Mouse (Mus musculus): ENCODE results near the gene Oard1. TPM values are rescaled to one million over a fixed set of nuclear protein-coding genes. Genes with fewer than 3 reads are reported as not detected.

The Oard1 gene
- polyA plus RNA-seq, 1 experiment from 2014 or later, result 73.6 TPM

GRCm38 (mm10) chr17:48454190-48454589 is 44.4 kb downstream of the Oard1 start:
- Histone ChIP-seq H3K9ac (ENCODE audit: low read length) (no peak overlapping the region), H3K36me3 (ENCODE audit: control insufficient read depth, insufficient read depth, low read length) (no peaks in the 10 kb centered on the region), H3K9me3 (replicated peaks; ENCODE audit: control insufficient read depth, low read length) (no peaks in the 10 kb centered on the region), H3K4me3 (ENCODE audit: low read depth, low read length) (no peak overlapping the region), H3K4me1 (ENCODE audit: control insufficient read depth, insufficient read depth, low read length) (peaks cover 4% of the 10 kb centered on the region; the same call in 1 of the 2 replicates), H3K27me3 (replicated peaks; ENCODE audit: control insufficient read depth, insufficient read depth, low read length) (no peaks in the 10 kb centered on the region), H3K4me2 (ENCODE audit: low read length) (no peak overlapping the region), H3K27ac (ENCODE audit: low read depth, low read length) (no peak overlapping the region)
- ATAC-seq (no peak), DNase-seq (ENCODE audit: low spot score) (no peak)
- WGBS, result 53% methylated on average over 7 of the region's 7 CpGs

DNA sequence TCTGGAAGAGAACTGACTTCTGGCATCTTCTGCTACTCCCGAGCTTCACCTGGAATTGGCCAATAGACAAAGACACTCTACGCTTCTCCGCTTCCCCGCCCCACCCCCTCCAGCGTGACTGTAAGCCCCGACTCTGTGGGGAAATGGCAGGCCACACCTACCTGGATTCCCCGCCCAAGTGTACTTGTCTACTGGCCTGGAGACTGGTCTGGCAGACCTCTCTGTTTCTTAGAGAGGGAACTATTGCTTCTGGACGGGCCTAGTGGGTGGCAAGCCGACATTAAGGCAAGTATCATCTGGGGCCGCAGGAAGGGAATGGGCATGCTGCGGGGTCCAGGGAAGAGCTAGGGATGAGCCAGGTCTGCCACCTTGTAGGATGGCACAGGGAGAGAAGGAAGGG is 44.9 kb downstream of the Oard1 start, which contains the start of gene Unc5cl:
Gene Unc5cl (plus strand): TSS at position 214 of the 400 bp plus-strand sequence.
- WGBS, result 52% methylated on average over 11 of the region's 11 CpGs
- no peaks in the 10 kb centered on the region for H3K36me3 ChIP-seq (ENCODE audit: control insufficient read depth, insufficient read depth, low read length)
- no peak for DNase-seq (ENCODE audit: low spot score)
- H3K9ac ChIP-seq (ENCODE audit: low read length), result no peak within 1 kb of the TSS
- H3K4me2 ChIP-seq (ENCODE audit: low read length), result no peak within 1 kb of the TSS
- no peak for ATAC-seq
- peaks cover 4% of the 10 kb centered on the region; the same call in 1 of the 2 replicates for H3K4me1 ChIP-seq (ENCODE audit: control insufficient read depth, insufficient read depth, low read length)
- H3K9me3 ChIP-seq (replicated peaks; ENCODE audit: control insufficient read depth, low read length), result no peaks in the 10 kb centered on the region
- H3K27me3 ChIP-seq (replicated peaks; ENCODE audit: control insufficient read depth, insufficient read depth, low read length), result no peaks in the 10 kb centered on the region
- no peak within 1 kb of the TSS for H3K4me3 ChIP-seq (ENCODE audit: low read depth, low read length)
- H3K27ac ChIP-seq (ENCODE audit: low read depth, low read length), result no peak within 1 kb of the TSS

DNA sequence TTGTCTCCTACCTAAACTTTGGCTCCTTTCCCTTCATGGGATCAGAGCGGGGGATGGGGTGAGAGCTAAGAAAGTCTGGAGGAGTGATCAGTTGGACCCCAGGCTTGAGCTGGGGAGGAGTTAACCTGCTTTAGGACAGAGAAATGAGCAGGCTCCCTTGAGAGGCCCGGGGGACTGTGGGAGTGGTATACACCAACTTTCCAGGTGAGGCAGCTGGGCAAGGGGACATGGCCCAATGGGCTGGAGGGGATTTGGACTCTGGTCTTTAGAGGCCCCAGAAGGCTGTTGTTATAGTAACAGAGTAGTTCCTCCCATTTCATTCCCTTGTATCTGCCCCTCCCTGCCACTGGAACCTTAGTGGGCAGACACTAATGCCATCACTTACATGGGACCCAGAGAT is 46.1 kb downstream of the Oard1 start:
- H3K27me3 ChIP-seq (replicated peaks; ENCODE audit: control insufficient read depth, insufficient read depth, low read length), result no peaks in the 10 kb centered on the region
- no peak overlapping the region for H3K27ac ChIP-seq (ENCODE audit: low read depth, low read length)
- no peaks in the 10 kb centered on the region for H3K9me3 ChIP-seq (replicated peaks; ENCODE audit: control insufficient read depth, low read length)
- H3K4me2 ChIP-seq (ENCODE audit: low read length), result no peak overlapping the region
- WGBS, result 91% methylated on average over 2 of the region's 2 CpGs
- H3K36me3 ChIP-seq (ENCODE audit: control insufficient read depth, insufficient read depth, low read length), result no peaks in the 10 kb centered on the region
- H3K4me1 ChIP-seq (ENCODE audit: control insufficient read depth, insufficient read depth, low read length), result peaks cover 4% of the 10 kb centered on the region; the same call in 1 of the 2 replicates
- H3K9ac ChIP-seq (ENCODE audit: low read length), result no peak overlapping the region
- no peak for ATAC-seq
- DNase-seq (ENCODE audit: low spot score), result no peak
- H3K4me3 ChIP-seq (ENCODE audit: low read depth, low read length), result no peak overlapping the region

GRCm38 (mm10) chr17:48457971-48458653 is 48.3 kb downstream of the Oard1 start:
- ATAC-seq (no peak), DNase-seq (ENCODE audit: low spot score) (no peak)
- Histone ChIP-seq H3K27me3 (replicated peaks; ENCODE audit: control insufficient read depth, insufficient read depth, low read length) (no peaks in the 10 kb centered on the region), H3K9ac (ENCODE audit: low read length) (no peak overlapping the region), H3K4me1 (ENCODE audit: control insufficient read depth, insufficient read depth, low read length) (no peaks in the 10 kb centered on the region), H3K27ac (ENCODE audit: low read depth, low read length) (no peak overlapping the region), H3K9me3 (replicated peaks; ENCODE audit: control insufficient read depth, low read length) (no peaks in the 10 kb centered on the region), H3K4me2 (ENCODE audit: low read length) (no peak overlapping the region), H3K4me3 (ENCODE audit: low read depth, low read length) (no peak overlapping the region), H3K36me3 (ENCODE audit: control insufficient read depth, insufficient read depth, low read length) (no peaks in the 10 kb centered on the region)
- 91% methylated on average over 13 of the region's 13 CpGs for WGBS

DNA sequence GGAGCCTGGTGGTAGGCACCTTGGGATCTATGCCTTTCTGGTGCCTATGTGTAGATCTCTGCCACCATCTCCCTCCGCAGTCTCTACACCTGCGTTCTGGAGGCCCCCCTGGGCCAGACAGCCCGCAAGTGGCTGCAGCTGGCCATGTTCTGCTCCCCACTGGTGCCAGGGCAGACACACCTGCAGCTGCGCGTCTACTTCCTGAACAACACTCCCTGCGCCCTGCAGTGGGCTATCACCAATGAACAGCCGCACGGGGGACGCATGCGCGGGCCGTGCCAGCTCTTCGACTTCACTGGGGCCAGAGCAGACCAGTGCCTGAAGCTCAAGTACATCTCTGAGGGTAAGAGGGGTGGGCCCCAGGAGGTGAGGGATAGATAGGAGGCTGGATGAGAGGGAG is 52.3 kb downstream of the Oard1 start:
- no peaks in the 10 kb centered on the region for H3K9me3 ChIP-seq (replicated peaks; ENCODE audit: control insufficient read depth, low read length)
- H3K27ac ChIP-seq (ENCODE audit: low read depth, low read length), result no peak overlapping the region
- no peak overlapping the region for H3K4me2 ChIP-seq (ENCODE audit: low read length)
- WGBS, result 94% methylated on average over 13 of the region's 13 CpGs
- DNase-seq (ENCODE audit: low spot score) (no peak), ATAC-seq (no peak)
- H3K4me1 ChIP-seq (ENCODE audit: control insufficient read depth, insufficient read depth, low read length), result no peaks in the 10 kb centered on the region
- H3K36me3 ChIP-seq (ENCODE audit: control insufficient read depth, insufficient read depth, low read length), result no peaks in the 10 kb centered on the region
- no peaks in the 10 kb centered on the region for H3K27me3 ChIP-seq (replicated peaks; ENCODE audit: control insufficient read depth, insufficient read depth, low read length)
- no peak overlapping the region for H3K9ac ChIP-seq (ENCODE audit: low read length)
- H3K4me3 ChIP-seq (ENCODE audit: low read depth, low read length), result no peak overlapping the region

GRCm38 (mm10) chr17:48463391-48463790 is 53.6 kb downstream of the Oard1 start:
- no peak overlapping the region for H3K9ac ChIP-seq (ENCODE audit: low read length)
- WGBS, result 93% methylated on average over 4 of the region's 4 CpGs
- no peak overlapping the region for H3K27ac ChIP-seq (ENCODE audit: low read depth, low read length)
- no peak overlapping the region for H3K4me3 ChIP-seq (ENCODE audit: low read depth, low read length)
- H3K4me2 ChIP-seq (ENCODE audit: low read length), result no peak overlapping the region
- H3K27me3 ChIP-seq (replicated peaks; ENCODE audit: control insufficient read depth, insufficient read depth, low read length), result no peaks in the 10 kb centered on the region
- DNase-seq (ENCODE audit: low spot score) (no peak), ATAC-seq (no peak)
- H3K9me3 ChIP-seq (replicated peaks; ENCODE audit: control insufficient read depth, low read length), result no peaks in the 10 kb centered on the region
- no peaks in the 10 kb centered on the region for H3K36me3 ChIP-seq (ENCODE audit: control insufficient read depth, insufficient read depth, low read length)
- no peaks in the 10 kb centered on the region for H3K4me1 ChIP-seq (ENCODE audit: control insufficient read depth, insufficient read depth, low read length)

Other genes with a start within 250 kb of the Oard1 start
- gene A530064D06Rik, start 242.7 kb upstream of the Oard1 start, polyA plus RNA-seq (2014; fragmentation: Nextera tagmentation; extraction: Ambion mirVana), result not detected in 2 replicates
- not detected in 2 replicates for gene Trem1, start 177.2 kb upstream of the Oard1 start, polyA plus RNA-seq (2014; fragmentation: Nextera tagmentation; extraction: Ambion mirVana)
- not detected in 2 replicates for gene Trem3, start 162.2 kb upstream of the Oard1 start, polyA plus RNA-seq (2014; fragmentation: Nextera tagmentation; extraction: Ambion mirVana)
- 0.10 TPM in 1 of 2 replicates, not detected in the other for gene Treml4, start 145.7 kb upstream of the Oard1 start, polyA plus RNA-seq (2014; fragmentation: Nextera tagmentation; extraction: Ambion mirVana)
- gene Treml2, start 110.5 kb upstream of the Oard1 start, polyA plus RNA-seq (2014; fragmentation: Nextera tagmentation; extraction: Ambion mirVana), result not detected in 2 replicates
- 0.14 TPM in 1 of 2 replicates, not detected in the other for gene B430306N03Rik, start 93.9 kb upstream of the Oard1 start, polyA plus RNA-seq (2014; fragmentation: Nextera tagmentation; extraction: Ambion mirVana)
- gene Trem2, start 63.6 kb upstream of the Oard1 start, polyA plus RNA-seq (2014; fragmentation: Nextera tagmentation; extraction: Ambion mirVana), result 3.9 and 4.6 TPM in 2 replicates
- 0.22 and 0.42 TPM in 2 replicates for gene Treml1, start 50.1 kb upstream of the Oard1 start, polyA plus RNA-seq (2014; fragmentation: Nextera tagmentation; extraction: Ambion mirVana)
- gene Nfya, start 108 bp upstream of the Oard1 start, polyA plus RNA-seq (2014; fragmentation: Nextera tagmentation; extraction: Ambion mirVana), result 20.7 and 23.2 TPM in 2 replicates
- gene Apobec2, start 22.9 kb downstream of the Oard1 start, polyA plus RNA-seq (2014; fragmentation: Nextera tagmentation; extraction: Ambion mirVana), result 0.24 and 0.46 TPM in 2 replicates
- gene Tspo2, start 41.5 kb downstream of the Oard1 start, polyA plus RNA-seq (2014; fragmentation: Nextera tagmentation; extraction: Ambion mirVana), result 1.6 and 2.6 TPM in 2 replicates
- 0.17 and 0.50 TPM in 2 replicates for gene Unc5cl, start 44.9 kb downstream of the Oard1 start, polyA plus RNA-seq (2014; fragmentation: Nextera tagmentation; extraction: Ambion mirVana)